Mouse (Mus musculus) CH12F3 (cell line): ENCODE results near the gene Borcs8.

Source experiments
- in situ Hi-C: fragments of 300-500 bp; cut with MboI; formaldehyde crosslinking; loops from 2 replicates; pipeline ENCODE4 v1.14.3; 2020; ENCODE audit warnings: low sequenced_read_pairs

Gene Borcs8

GRCm38 (mm10) chr8:70139026-70139857, at the start of gene Borcs8, which contains the start of the genes Rfxank and Mef2b:
TSS of gene Borcs8 (plus strand) at chr8:70139499.
TSS of gene Rfxank (minus strand) at chr8:70139154.
TSS of gene Mef2b (plus strand) at chr8:70139711.
- in situ Hi-C loops = no loop called here

GRCm38 (mm10) chr8:70092786-70093185, 46.5 kb upstream of the Borcs8 start:
- in situ Hi-C loops = no loop called here

- in situ Hi-C loops = no loop called here
These were observed 40.0 kb upstream of the Borcs8 start for GRCm38 (mm10) chr8:70099276-70099675.

DNA sequence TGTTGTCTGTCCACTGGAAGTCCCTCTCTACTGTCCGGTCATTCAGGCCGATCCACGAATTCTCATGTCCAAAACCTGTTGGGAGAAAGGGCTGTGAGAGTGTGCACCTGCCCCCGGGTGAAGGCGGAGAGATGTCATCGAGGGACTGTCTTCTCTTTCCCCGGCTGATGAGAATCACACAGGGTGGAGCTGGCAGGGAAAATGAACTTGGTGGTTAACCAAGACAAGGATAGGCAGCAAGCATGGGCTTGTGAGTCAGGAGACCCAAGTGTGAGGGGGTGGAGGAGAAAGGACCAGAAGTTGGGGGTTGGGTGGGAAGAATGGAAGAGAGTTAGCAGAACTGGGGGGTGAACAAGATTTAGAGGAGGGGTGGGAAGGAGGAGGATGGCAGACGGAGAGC, 39.1 kb upstream of the Borcs8 start:
- in situ Hi-C loops = no loop called here

GRCm38 (mm10) chr8:70104506-70104905, 34.8 kb upstream of the Borcs8 start:
- in situ Hi-C loops = no loop called here

DNA sequence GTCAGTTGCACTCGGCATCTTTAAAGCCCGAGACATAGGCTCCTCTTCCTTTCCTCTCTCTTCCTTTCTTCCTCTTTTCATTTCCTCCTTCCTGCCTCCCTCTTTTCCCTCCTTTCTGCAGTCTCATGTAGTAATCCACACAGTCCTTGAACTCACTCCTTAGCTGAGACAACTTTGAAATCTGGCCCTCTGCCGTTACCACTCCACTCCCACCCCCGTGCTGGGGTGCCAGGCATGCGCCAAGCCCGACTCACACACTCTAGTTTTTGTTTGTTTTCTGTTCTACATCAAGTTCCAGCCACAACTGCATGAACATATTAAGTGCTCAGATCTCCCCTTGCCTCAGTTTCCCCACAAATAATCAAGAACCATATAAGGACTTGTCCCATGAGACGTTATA, 34.4 kb upstream of the Borcs8 start:
- in situ Hi-C loops = no loop called here

DNA sequence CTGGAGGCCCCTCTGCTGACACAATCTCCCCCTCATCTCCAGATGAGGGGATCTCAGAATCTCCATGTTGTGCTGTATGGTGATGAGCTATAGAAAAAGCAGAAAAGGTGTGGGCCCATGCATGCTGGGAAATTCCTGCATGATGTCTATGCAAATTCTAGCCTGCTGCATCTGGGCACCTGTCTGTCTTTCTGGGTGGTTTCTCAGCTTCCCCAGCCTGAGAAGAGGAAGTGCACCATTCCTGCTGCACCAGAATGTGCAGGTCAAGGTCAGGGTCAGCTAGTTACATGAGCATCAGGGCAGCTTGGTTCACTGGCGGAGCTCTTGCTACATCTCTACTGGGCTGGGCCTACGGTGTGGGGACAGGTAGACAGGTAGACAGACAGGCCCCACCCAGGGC, 28.8 kb upstream of the Borcs8 start:
- in situ Hi-C loops = no loop called here

GRCm38 (mm10) chr8:70111192-70111795, 28.0 kb upstream of the Borcs8 start:
- in situ Hi-C loops = no loop called here

- in situ Hi-C loops = no loop called here
These were observed 26.8 kb upstream of the Borcs8 start for GRCm38 (mm10) chr8:70112401-70113016.

- in situ Hi-C loops = no loop called here
These were observed 24.8 kb upstream of the Borcs8 start for GRCm38 (mm10) chr8:70114488-70114887.

- in situ Hi-C loops = no loop called here
These were observed 24.4 kb upstream of the Borcs8 start for GRCm38 (mm10) chr8:70114892-70115291.

DNA sequence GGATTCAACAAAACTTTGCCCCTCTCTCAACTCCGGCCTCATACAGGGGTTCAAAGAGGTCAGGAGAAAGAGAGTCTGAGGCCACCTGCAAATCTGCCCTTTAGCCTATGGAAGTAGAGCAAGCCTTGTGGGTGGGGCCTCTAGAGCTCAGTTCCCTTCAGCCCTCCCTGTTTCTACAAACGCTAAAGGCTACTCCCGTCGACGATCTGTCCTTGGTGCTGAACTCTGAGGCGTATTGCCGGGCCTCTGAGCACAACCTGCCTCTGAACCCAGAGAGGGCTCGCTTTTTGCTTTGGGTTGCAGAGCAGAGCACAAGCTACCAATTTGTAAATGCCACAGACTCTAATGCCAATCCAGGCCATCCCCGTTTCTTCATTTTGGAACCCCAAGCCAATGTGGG, 21.7 kb upstream of the Borcs8 start:
- in situ Hi-C loops = no loop called here

- in situ Hi-C loops = no loop called here
These were observed 20.3 kb upstream of the Borcs8 start for GRCm38 (mm10) chr8:70118726-70119700.

- in situ Hi-C loops = no loop called here
These were observed 18.6 kb upstream of the Borcs8 start, which contains the start of gene Ncan for GRCm38 (mm10) chr8:70120667-70121066. TSS of gene Ncan (minus strand) at chr8:70120873.

DNA sequence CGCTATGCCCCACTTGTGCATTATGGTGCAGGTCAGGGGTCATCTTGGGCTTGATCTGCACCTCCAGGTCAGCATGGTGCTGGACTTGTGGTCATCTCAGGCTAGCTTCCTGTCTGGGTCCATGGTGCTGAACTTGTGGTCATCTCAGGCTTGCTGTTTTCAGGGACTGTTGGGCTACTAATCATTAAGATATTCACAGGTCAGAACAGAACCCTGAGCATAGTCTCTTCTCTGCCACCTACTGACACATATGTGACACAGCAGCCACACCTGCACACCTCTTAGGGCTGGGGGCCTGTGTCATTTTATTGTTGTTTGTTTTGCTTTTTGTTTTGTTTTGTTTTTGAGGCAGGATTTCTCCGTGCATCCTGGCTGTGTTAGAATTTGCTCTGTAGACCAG, 16.4 kb upstream of the Borcs8 start:
- in situ Hi-C loops = no loop called here

DNA sequence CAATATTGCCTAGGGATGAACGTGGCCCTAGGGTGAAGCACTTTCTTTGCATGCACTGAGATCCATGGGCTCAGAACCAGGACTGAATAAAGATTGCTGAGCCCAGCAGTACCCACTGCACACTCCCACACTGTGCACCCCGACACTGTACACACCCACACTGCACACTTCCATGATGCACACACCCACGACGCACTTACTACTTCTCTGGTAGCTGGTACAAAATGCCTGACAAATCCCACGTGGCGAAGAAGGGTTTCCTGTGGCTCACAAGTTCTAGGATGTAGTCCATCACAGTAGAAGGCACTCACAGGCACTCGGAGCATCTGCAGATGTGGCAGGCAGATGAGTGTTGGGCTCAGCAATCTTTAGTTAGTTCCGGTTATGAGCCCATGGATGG, 14.3 kb upstream of the Borcs8 start:
- in situ Hi-C loops = no loop called here

GRCm38 (mm10) chr8:70128435-70128834, 10.9 kb upstream of the Borcs8 start:
- in situ Hi-C loops = no loop called here

DNA sequence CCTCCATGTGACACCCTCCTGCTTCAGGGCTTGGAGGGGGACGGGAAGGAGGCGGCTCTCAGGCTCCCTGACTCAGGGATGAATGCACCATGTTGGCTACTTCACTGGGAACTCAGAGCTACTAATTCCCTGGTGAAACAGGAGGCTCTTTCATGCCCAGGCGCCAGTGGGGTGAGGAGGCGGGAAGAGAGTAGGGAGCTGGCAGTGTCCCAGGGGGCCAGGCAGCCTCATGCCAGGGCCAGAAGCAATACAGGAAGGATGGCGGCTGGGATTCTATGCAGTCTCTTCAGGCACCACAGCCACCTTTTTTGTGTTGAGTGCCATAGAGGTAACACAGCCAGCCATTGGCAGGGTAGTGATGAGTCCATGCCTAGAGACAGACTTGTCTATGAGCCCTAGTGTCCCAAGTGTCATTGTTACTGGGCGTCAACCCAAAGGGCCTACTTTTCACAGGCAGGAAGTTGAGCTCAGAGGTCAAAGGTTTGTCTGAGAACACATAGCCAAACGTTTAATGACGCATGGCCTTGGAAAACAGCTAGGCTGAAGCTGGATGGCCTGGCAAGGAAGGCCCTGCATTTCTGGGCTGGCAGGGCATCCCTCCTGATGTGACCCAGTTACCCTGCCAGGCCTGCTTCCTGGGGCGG, 9.9 kb upstream of the Borcs8 start:
- in situ Hi-C loops = no loop called here

- in situ Hi-C loops = no loop called here
These were observed 9.2 kb upstream of the Borcs8 start for GRCm38 (mm10) chr8:70130066-70130465.
